Comparison of ENCODE assay signal across 12 mouse cellular contexts in the genomic region with DNA sequence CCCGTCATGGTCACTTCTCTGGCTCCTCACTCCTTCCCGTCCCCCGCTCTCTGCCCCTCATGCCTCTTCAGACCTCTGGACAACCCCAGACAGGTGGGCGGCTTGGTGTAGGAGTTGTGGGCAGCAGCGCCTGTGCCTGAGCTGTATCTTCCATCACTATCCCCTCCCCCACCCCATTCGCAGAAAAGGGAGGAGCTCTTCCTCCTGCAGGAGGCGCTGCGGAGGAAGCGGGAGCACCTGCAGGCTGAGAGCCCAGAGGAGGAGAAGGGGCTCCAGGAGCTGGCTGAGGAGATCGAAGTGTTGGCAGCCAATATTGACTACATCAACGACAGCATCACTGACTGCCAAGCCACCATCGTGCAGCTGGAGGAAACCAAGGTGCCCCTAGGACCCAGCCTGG. TPM values are rescaled to one million over a fixed set of nuclear protein-coding genes. Genes with fewer than 3 reads are reported as not detected.
A peak's percentile ranks its signal among the peaks of the same experiment; 100 is the strongest.
DNase-seq lines count a peak whose midpoint lies in the region; ATAC-seq and TF ChIP-seq lines count a peak whose summit lies in the region.
"Had no signal": no experiment of that assay in that cellular context is flagged by ENCODE, and none has a peak within 500 bp of the region (broad histone marks: within the 10 kb centered on the region; RNA-seq: fewer than 3 reads in every experiment).

No protein-coding gene starts in this region.

- H3K4me1 ChIP-seq in heart, embryonic 12.5 days (replicated peaks): no peaks in the 10 kb centered on the region
- H3K4me1 ChIP-seq in CH12.LX (ENCODE audit: control insufficient read depth in 1 of 2, insufficient read depth in 2 of 2): peaks cover 41 to 61% of the 10 kb centered on the region in 2 experiments
- peaks cover 0 to 3% of the 10 kb centered on the region in 2 experiments; a peak in 1 of 4 replicates for H3K4me1 ChIP-seq in ES-E14 (ENCODE audit: control insufficient read depth in 2 of 2, insufficient read depth in 2 of 2, low read length in 2 of 2, poor library complexity in 1 of 2)
- H3K4me1 ChIP-seq: embryonic facial prominence, embryonic 12.5 days; liver, embryonic 13.5 days had no signal

- H3K27ac ChIP-seq in heart, embryonic 12.5 days (ENCODE audit: poor library complexity, severe bottlenecking): no peak overlapping the region
- H3K27ac ChIP-seq in CH12.LX (ENCODE audit: insufficient read depth, low read depth) (peak overlapping the region; percentile 97), ES-E14 (ENCODE audit: insufficient read depth, low read depth, low read length, poor library complexity, severe bottlenecking) (no peak overlapping the region)
- H3K27ac ChIP-seq: embryonic facial prominence, embryonic 12.5 days; liver, embryonic 13.5 days had no signal

- H3K4me3 ChIP-seq in heart, embryonic 12.5 days: no peak overlapping the region
- H3K4me3 ChIP-seq in CH12.LX (replicated peaks in 1 of 3; ENCODE audit: low read depth in 2 of 3, low read length in 2 of 3, poor library complexity in 1 of 3) (peak overlapping the region; percentile 2 to 27 (median 17)), ES-E14 (ENCODE audit: insufficient read depth in 1 of 2, low read depth in 1 of 2, low read length in 2 of 2, poor library complexity in 1 of 2, severe bottlenecking in 1 of 2) (peak overlapping the region; percentile 45 to 61)
- H3K4me3 ChIP-seq: embryonic facial prominence, embryonic 12.5 days; liver, embryonic 13.5 days had no signal

- dilution Hi-C loops in CH12.LX (cut with MboI; ENCODE audit: extremely low pct_ligation_motif_present, extremely low pct_unique_long_range_greater_than_20kb, low sequenced_read_pairs): no loop called here

- no peaks in the 10 kb centered on the region for H3K27me3 ChIP-seq in heart, embryonic 12.5 days (replicated peaks)
- H3K27me3 ChIP-seq in CH12.LX (replicated peaks): no peaks in the 10 kb centered on the region
- H3K27me3 ChIP-seq: embryonic facial prominence, embryonic 12.5 days; liver, embryonic 13.5 days had no signal

- no peak for TF ChIP-seq EP300 in CH12.LX (IDR thresholded peaks at IDR 0.05; ENCODE audit: low read length)

- WGBS in heart, embryonic 12.5 days: 46% methylated on average over 12 of the region's 12 CpGs

- no peak overlapping the region for H3K9ac ChIP-seq in heart, embryonic 12.5 days
- no peak overlapping the region for H3K9ac ChIP-seq in CH12.LX (ENCODE audit: insufficient read depth, low read depth)
- H3K9ac ChIP-seq in ES-E14 (ENCODE audit: insufficient read depth, low read depth, low read length, poor library complexity, severe bottlenecking): peak overlapping the region; percentile 49; the same call in 1 of the 2 replicates
- H3K9ac ChIP-seq: embryonic facial prominence, embryonic 12.5 days; liver, embryonic 13.5 days had no signal

- TF ChIP-seq POLR2A in CH12.LX (IDR thresholded peaks at IDR 0.05; ENCODE audit: low read depth, low read length): no peak

- TF ChIP-seq RAD21 in CH12.LX (IDR thresholded peaks at IDR 0.05; ENCODE audit: low read depth, low read length): peak; percentile 2; the same call in 1 of the 2 replicates

- H3K36me3 ChIP-seq in heart, embryonic 12.5 days: peaks cover 55% of the 10 kb centered on the region
- H3K36me3 ChIP-seq in CH12.LX (replicated peaks in 1 of 2; ENCODE audit: control insufficient read depth in 1 of 2, insufficient read depth in 1 of 2, low read length in 1 of 2): peaks cover 74 to 84% of the 10 kb centered on the region in 2 experiments
- peaks cover 3% of the 10 kb centered on the region; the same call in 1 of the 2 replicates for H3K36me3 ChIP-seq in ES-E14 (ENCODE audit: control insufficient read depth, insufficient read depth, low read length, poor library complexity, severe bottlenecking)

- DNase-seq in heart, adult 11 months: no peak
- DNase-seq in left cerebral cortex, postnatal 4 days: peak; percentile 30
- no peak for DNase-seq in left cerebral cortex, adult 18-20 months (ENCODE audit: low spot score in 2 of 2)
- DNase-seq in CH12.LX (ENCODE audit: extremely low read depth) (peak; percentile 66), ES-E14 (ENCODE audit: low read depth, low spot score) (peak; percentile 69)
- no peak for DNase-seq in spleen, postnatal 10 days (ENCODE audit: low spot score in 2 of 2)
- DNase-seq: adrenal gland, postnatal 14 days; cerebellum, postnatal 25 days; liver, embryonic 13.5 days had no signal

- ATAC-seq in heart, embryonic 12.5 days (ENCODE audit: insufficient number of reproducible peaks, low FRiP score): 0 out of 2 replicates have a peak, but pooled peaks have one; percentile 5

- in situ Hi-C loops in CH12.LX (cut with MboI; ENCODE audit: low pct_ligation_motif_present, low pct_unique_long_range_greater_than_20kb, low sequenced_read_pairs) (loop anchor here (5.0 kb wide), 1 partner anchor 33 kb away; no protein-coding TSS in a partner anchor), ES-E14 (cut with MboI; ENCODE audit: low sequenced_read_pairs in 2 of 2, unreplicated experiment in 2 of 2) (no loop called here)

- H3K4me2 ChIP-seq in heart, embryonic 12.5 days: peak overlapping the region; percentile 19; the same call in 1 of the 2 replicates
- H3K4me2 ChIP-seq in CH12.LX (ENCODE audit: insufficient read depth, low read depth, poor library complexity, severe bottlenecking): no peak overlapping the region
- H3K4me2 ChIP-seq: embryonic facial prominence, embryonic 12.5 days; liver, embryonic 13.5 days had no signal

- intact Hi-C loops in left cerebral cortex, postnatal 4 days (cut with DNase I): no loop called here

- peak in 1 of 2 experiments; percentile 60; a peak in 2 of 4 replicates for TF ChIP-seq CTCF in CH12.LX (conservative IDR thresholded peaks at IDR 0.05 in 1 of 2, IDR thresholded peaks at IDR 0.05 in 1 of 2; ENCODE audit: low read depth in 2 of 2, low read length in 2 of 2)

- no peaks in the 10 kb centered on the region; the same call in 1 of the 2 replicates for H3K79me2 ChIP-seq in CH12.LX (replicated peaks; ENCODE audit: control insufficient read depth, extremely low read depth, insufficient read depth, poor library complexity, severe bottlenecking)

- H3K9me3 ChIP-seq in heart, embryonic 12.5 days (replicated peaks): no peaks in the 10 kb centered on the region
- H3K9me3 ChIP-seq in CH12.LX (replicated peaks; ENCODE audit: low read length) (no peaks in the 10 kb centered on the region), ES-E14 (ENCODE audit: control insufficient read depth, insufficient read depth, low read depth, low read length) (no peaks in the 10 kb centered on the region)
- H3K9me3 ChIP-seq: embryonic facial prominence, embryonic 12.5 days; liver, embryonic 13.5 days had no signal

TF ChIP-seq in CH12.LX, 34 proteins besides CTCF, POLR2A, EP300 and RAD21:
- TF ChIP-seq JUN (IDR thresholded peaks at IDR 0.05; ENCODE audit: insufficient read depth, low read depth, low read length) (no peak), ELF1 (IDR thresholded peaks at IDR 0.05; ENCODE audit: low read depth, low read length) (0 out of 2 replicates have a peak, but pooled peaks have one; percentile 23), CHD2 (IDR thresholded peaks at IDR 0.05; ENCODE audit: low read length) (peak; percentile 78; the same call in 1 of the 2 replicates)

TF ChIP-seq in ES-E14, 5 proteins besides CTCF, POLR2A, EP300 and RAD21:
- TF ChIP-seq ZC3H11A (IDR thresholded peaks at IDR 0.05; ENCODE audit: borderline replicate concordance, low read depth, low read length) (no peak), ZNF384 (IDR thresholded peaks at IDR 0.05; ENCODE audit: low read depth, low read length) (no peak), CHD2 (IDR thresholded peaks at IDR 0.05; ENCODE audit: low read depth, low read length) (no peak), MAFK (IDR thresholded peaks at IDR 0.05; ENCODE audit: insufficient read depth, low read depth, low read length) (no peak), HCFC1 (IDR thresholded peaks at IDR 0.05; ENCODE audit: borderline replicate concordance, insufficient read depth, low read length) (no peak)

RNA-seq across cellular contexts. Expression of a gene that starts 28.6 kb away (rescaled TPM):
- 3.3 and 3.4 TPM in 2 replicates for polyA plus RNA-seq in heart, embryonic 12.5 days (2016; fragmentation: Nextera tagmentation; extraction: Ambion mirVana)
- 100 to 1,000 TPM; 320 to 326 TPM for total RNA-seq in left cerebral cortex, postnatal 4 days (2021)
- total RNA-seq in left cerebral cortex, adult 18-20 months (2021): 10 to 100 TPM; 54.8 to 57.3 TPM
- 21.1 and 26.2 TPM in 2 replicates for total RNA-seq in CH12.LX (2012; rRNA removed)
- 6.0 and 7.3 TPM in 2 replicates for total RNA-seq in CH12.LX (2014; rRNA removed)
- 22.6 and 32.4 TPM in 2 replicates for polyA plus RNA-seq in CH12.LX (2012; ENCODE audit: insufficient read length, low read depth)
- 3.0 and 4.4 TPM in 2 replicates for total RNA-seq in ES-E14 (2012; rRNA removed)

RNA-seq across cellular contexts. Expression of a gene that starts 52.8 kb away (rescaled TPM):
- polyA plus RNA-seq in heart, embryonic 12.5 days (2016; fragmentation: Nextera tagmentation; extraction: Ambion mirVana): not detected in 2 replicates
- 1 to 10 TPM; 1.0 to 1.2 TPM for total RNA-seq in left cerebral cortex, postnatal 4 days (2021)
- 1 to 10 TPM in 1 of 2 experiments, under 1 TPM in 1; 0.42 to 1.1 TPM for total RNA-seq in left cerebral cortex, adult 18-20 months (2021)
- total RNA-seq in CH12.LX (2012; rRNA removed) (not detected in 2 replicates), CH12.LX (2014; rRNA removed) (not detected in 2 replicates), ES-E14 (2012; rRNA removed) (0.22 and 0.26 TPM in 2 replicates)
- polyA plus RNA-seq in CH12.LX (2012; ENCODE audit: insufficient read length, low read depth): not detected in 2 replicates
- total RNA-seq: adrenal gland, postnatal 14 days had no signal
- polyA plus RNA-seq: liver, embryonic 13.5 days; neural tube, embryonic 14.5 days had no signal

Comparison
In these comparisons a context has a peak if more than half of its experiments do, and no peak if none do; other contexts are left out.
1. DNase-seq: peak in left cerebral cortex, postnatal 4 days (single experiment), CH12.LX (single experiment) and ES-E14 (single experiment); none in heart, adult 11 months (single experiment), left cerebral cortex, adult 18-20 months (0 of 2) and spleen, postnatal 10 days (0 of 2).
2. RNA of a gene that starts 28.6 kb away (total RNA-seq): 320 to 326 TPM in left cerebral cortex, postnatal 4 days; 54.8 to 57.3 TPM in left cerebral cortex, adult 18-20 months, 6.0 to 26.2 TPM in CH12.LX and 3.0 to 4.4 TPM in ES-E14; every median in the first group is over 4 times any median in the second.